Mouse (Mus musculus) lung, postnatal 0 days (tissue): ENCODE results near the gene Prkcz.

Source experiments
- CTCF ChIP-seq: IDR thresholded peaks from 2 replicates; pipeline ENCODE4 v1.5.1; 2016; ENCODE audit warnings: antibody characterized with exemption, mild to moderate bottlenecking
- EP300 ChIP-seq: IDR thresholded peaks from 2 replicates; pipeline ENCODE4 v1.6.1; 2016; ENCODE audit warnings: antibody characterized with exemption, mild to moderate bottlenecking, control low read depth

DNA sequence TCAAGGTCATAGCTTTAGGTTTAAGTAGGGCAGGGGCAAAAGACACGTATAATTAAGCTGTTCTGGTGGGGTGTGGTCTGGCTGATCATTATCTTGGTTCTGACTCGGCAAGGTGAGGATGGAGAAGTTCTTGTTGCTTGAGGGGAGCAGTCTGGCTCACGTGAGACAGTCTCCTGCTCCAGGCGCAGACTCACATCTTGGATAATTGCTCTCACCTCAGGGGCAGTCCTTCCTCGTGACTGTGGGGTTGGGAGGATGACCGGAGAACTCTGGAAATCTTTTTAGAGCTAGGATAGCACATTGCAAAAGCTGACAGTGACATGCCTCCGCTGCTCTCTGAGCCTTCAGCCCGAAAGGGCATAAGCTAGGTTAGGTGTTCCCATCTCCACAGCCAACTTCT is 36.6 kb downstream of the Prkcz start:
- TF ChIP-seq CTCF (no peak), EP300 (no peak)
